Mouse (Mus musculus) lung, postnatal 10 days (tissue): ENCODE measurements at regions not wholly inside any gene's neighbourhood (a gene's known extent, or its start where the extent isn't known, plus 50 kb on each side); places are given as distances from the start of the nearest gene placed in this dataset.

Experiments
- DNase-seq: peaks from one replicate; pipeline ENCODE4 v3.0.0; 2021

- DNase-seq, result no peak
These were observed 155.0 kb upstream of the Igsf21 start for GRCm38 (mm10) chr4:140401632-140402031.

- no peak for DNase-seq
These were observed 150.0 kb upstream of the Igsf21 start for GRCm38 (mm10) chr4:140396548-140396947.

GRCm38 (mm10) chr4:140392290-140392689 lies 145.7 kb upstream of the Igsf21 start:
- no peak for DNase-seq

- peak; percentile 45 for DNase-seq
These were observed 144.2 kb upstream of the Igsf21 start for GRCm38 (mm10) chr4:140390684-140391234.

- DNase-seq, result no peak
These were observed 139.1 kb upstream of the Igsf21 start for GRCm38 (mm10) chr4:140385686-140386085.

DNA sequence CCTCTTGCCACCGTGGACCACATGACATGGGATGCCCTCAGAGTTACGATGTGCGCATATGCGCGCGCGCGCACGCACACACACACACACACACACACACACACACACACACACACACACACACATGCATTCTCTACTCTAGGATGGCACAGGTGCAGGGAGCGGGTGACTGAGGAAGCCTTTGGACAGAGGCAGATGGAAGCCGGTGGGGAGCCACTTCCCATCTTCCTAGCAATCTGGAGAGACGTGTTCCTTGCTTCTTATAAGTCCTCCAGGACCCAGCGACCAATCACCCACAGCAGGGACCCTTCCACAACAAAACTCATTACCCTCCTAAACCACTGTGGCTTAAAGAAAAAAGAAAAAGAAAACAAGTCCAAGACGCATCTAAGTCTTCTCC lies 138.6 kb upstream of the Igsf21 start:
- no peak for DNase-seq

- no peak for DNase-seq
These were observed 137.0 kb upstream of the Igsf21 start for GRCm38 (mm10) chr4:140383596-140383995.

GRCm38 (mm10) chr4:140380733-140381132 lies 134.1 kb upstream of the Igsf21 start:
- no peak for DNase-seq

DNA sequence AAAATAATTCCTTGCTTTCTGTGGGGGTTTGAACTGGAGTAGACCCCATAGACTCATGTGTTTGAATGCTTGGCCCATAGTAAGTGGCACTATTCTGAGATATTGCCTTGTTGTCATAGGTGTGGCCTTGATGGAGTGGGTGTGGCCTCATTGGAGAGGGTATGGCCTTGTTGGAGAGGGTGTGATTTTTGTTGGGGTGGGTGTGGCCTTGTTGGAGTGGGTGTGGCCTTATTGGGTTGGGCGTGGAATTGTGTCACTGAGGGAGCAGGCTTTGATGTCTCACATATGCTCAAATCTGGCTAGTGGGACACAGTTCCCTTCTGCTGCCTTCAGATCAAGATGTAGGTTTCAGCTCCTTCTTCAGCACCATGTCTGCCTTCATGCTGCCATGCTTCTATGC lies 131.4 kb upstream of the Igsf21 start:
- DNase-seq, result no peak

DNA sequence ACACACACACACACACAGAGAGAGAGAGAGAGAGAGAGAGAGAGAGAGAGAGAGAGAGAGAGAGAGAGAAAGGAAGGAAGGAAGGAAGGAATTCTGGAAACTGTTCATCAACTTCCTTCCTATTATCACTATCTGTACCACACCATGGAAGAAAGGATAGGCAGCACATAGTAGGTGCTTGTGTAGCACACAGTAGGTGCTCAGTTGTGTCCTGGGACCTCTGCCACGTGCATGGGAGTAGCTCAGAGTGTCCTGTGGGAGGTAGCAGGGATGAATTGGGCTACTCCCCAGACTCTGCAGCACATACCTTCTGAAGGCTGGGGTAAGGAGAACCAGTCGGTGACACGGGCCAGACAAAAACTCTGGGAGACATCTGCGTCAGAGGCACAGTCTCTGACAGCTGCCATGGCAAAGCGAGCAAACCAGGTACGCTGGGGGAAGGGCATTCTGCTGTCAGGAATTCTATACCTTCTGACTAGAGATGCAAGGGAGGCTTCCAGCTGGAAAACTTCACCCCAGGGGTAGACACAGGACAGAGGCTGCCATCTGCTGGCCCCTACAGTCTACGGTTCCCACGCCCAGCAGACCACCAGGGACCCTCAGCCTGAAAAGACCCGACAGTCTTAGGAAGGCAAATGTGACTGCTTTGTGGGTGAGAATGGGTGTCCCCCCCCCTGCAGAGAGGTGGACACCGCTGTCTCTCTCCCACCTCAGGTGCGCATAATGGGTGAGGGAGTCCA lies 126.2 kb upstream of the Igsf21 start:
- DNase-seq, result no peak

DNA sequence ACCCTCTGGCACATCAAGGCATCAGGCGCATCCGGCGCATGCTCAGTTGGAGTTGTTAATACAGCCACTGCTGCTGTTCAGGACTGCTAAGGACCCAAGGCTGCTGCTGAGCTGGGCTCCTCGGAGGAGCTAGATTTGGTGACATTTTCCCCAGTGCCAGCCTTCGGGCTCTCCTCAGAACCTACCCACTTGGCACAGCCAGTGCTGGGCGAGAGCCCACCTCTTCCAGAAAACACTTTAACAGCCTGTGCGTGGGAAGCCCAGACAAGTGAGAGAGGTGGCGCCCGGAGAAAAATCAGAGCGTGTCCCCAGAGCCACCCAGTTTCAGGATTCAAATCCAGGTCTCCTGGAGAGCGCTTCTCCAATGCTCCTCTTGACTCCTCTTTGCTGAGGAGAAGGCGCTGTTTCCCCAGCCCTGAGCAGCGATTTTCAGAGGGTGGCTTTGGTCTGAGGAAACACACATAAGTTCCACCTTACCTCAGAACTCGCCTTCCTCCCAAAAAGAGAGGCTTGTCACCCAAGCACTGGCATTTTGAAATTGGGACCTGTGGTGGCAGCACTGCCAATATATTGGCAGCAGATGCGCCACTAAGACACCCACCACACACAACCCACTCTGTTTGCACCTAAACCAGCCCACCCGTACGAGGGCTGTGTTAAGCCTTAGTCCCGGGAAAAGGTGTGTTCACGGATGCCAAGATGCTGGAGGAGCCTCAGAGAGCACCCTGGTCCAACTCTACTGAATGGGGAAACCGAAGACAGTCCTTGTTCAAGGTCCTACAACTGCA lies 125.0 kb upstream of the Igsf21 start:
- no peak for DNase-seq

GRCm38 (mm10) chr4:140366975-140367680 lies 120.5 kb upstream of the Igsf21 start:
- no peak for DNase-seq

GRCm38 (mm10) chr4:140358846-140359245 lies 112.3 kb upstream of the Igsf21 start:
- no peak for DNase-seq

DNA sequence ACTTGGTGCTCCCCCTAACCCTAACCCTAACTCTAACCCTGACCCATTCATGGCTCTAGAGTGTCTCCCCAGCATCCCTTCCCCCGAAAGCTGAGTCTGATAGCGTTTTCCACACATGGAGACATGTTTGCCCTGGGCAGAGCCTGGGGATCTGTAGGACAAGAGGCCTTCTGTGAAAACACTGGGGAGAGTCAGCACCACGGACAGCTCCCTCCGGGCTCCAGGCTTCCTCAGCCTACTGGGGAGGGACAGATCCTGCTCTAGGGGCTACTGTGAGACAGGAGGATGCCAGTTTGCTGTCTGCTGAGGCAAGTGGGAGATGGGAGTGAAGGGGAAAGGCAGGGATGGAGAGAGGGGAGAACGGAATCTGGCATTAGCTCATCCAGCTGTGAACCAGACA lies 111.5 kb upstream of the Igsf21 start:
- DNase-seq, result peak; percentile 86

DNA sequence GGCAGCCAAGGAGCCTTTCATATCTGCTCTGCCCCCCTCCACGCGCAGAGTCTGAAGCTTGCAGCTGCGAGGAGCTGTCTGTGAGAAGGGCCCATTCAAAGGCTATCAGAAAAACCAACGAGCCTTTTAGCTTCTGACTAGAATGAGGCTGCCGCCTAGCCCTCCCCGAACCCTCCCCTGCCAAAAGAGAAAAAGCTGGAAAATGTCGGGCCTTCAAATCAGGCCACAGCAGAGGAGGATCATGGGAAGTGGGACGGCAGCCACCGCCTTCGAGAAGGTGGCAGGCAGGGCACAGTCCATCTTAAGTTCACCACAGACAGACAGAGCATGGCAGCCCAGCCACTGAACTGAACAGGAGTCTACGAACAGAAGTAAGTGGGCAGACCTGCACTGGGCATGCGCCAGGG lies 108.6 kb upstream of the Igsf21 start:
- DNase-seq, result no peak

GRCm38 (mm10) chr4:140348802-140349201 lies 102.2 kb upstream of the Igsf21 start:
- DNase-seq, result no peak

- no peak for DNase-seq
These were observed 83.6 kb upstream of the Igsf21 start for GRCm38 (mm10) chr4:140330138-140330537.

DNA sequence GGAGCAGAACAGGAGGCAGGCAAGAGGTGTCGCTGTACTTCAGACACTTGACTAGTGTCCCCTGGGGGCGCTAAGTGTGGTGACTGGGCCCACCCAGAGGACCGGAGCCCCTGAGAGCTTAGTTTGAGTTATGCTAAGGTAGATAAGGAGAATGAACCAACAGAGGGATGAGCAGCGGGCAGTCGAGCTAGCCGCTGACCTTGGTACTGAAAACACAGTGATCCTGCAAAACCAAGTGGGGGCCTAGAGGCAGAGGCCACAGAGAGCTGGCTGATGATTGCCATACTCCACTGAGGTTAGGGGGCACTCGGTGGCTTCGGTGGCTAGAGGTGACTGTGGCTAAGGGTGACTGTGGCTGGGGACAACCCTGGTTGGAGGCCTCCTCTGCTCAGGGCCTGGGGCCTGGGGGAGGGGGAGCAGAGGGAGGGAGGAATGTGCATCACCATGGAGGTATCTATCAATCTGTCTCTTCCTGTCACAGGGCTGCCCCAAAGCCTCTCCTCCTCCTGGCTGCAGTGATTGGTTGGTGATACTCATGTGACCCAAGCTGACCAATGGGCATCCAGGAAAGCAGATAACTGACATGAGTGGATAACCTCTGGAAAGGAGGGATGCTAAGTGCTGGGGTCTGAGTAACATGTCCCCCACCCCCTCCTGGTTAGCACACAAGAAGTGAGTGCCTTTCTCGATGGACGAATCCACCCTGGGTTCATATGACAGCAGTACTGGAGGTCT lies 80.3 kb upstream of the Igsf21 start:
- no peak for DNase-seq

GRCm38 (mm10) chr4:140325677-140326052 lies 79.1 kb upstream of the Igsf21 start:
- no peak for DNase-seq

- DNase-seq, result no peak
These were observed 78.5 kb upstream of the Igsf21 start for GRCm38 (mm10) chr4:140324971-140325676.

- DNase-seq, result no peak
These were observed 73.7 kb upstream of the Igsf21 start for GRCm38 (mm10) chr4:140320120-140320921.
